Mouse (Mus musculus) urinary bladder, adult 18-20 months (tissue): ENCODE data around the gene Spcs1.

Source experiments
- DNase-seq, 2 experiments: peaks; one replicate each; pipeline ENCODE4 v3.0.0; 2022; ENCODE audit warnings: low spot score in 2 of 2, mixed read lengths in 2 of 2

Gene Spcs1

GRCm38 (mm10) chr14:31001307-31002205 lies at the start of gene Spcs1, which contains the start of gene Glt8d1:
TSS of gene Spcs1 (minus strand) at chr14:31001672.
TSS of gene Glt8d1 (plus strand) at chr14:31001400.
- DNase-seq = peak; percentile 79 to 97

- DNase-seq = no peak
Observed at GRCm38 (mm10) chr14:31045817-31046216, 44.3 kb upstream of the Spcs1 start.

GRCm38 (mm10) chr14:31045296-31045695 lies 43.8 kb upstream of the Spcs1 start:
- no peak for DNase-seq

- no peak for DNase-seq
Observed at GRCm38 (mm10) chr14:31025785-31026184, 24.3 kb upstream of the Spcs1 start.

GRCm38 (mm10) chr14:31022579-31022978 lies 21.1 kb upstream of the Spcs1 start:
- no peak for DNase-seq

- DNase-seq = peak in 1 of 2 experiments; percentile 55
Observed at GRCm38 (mm10) chr14:31019331-31020205, 18.1 kb upstream of the Spcs1 start.

- DNase-seq = peak; percentile 91 to 94
Observed at GRCm38 (mm10) chr14:31018860-31019291, 17.4 kb upstream of the Spcs1 start, which contains the start of the genes Pbrm1 and Gnl3. TSS of gene Pbrm1 (plus strand) at chr14:31019138. TSS of gene Gnl3 (minus strand) at chr14:31019152.

GRCm38 (mm10) chr14:31017854-31018253 lies 16.4 kb upstream of the Spcs1 start:
- DNase-seq = no peak

GRCm38 (mm10) chr14:31016063-31016462 lies 14.6 kb upstream of the Spcs1 start:
- no peak for DNase-seq

GRCm38 (mm10) chr14:31013928-31014327 lies 12.5 kb upstream of the Spcs1 start:
- no peak for DNase-seq

- no peak for DNase-seq
Observed at GRCm38 (mm10) chr14:31011588-31011987, 10.1 kb upstream of the Spcs1 start.

GRCm38 (mm10) chr14:31006779-31007178 lies 5.3 kb upstream of the Spcs1 start:
- DNase-seq = no peak

- no peak for DNase-seq
Observed at GRCm38 (mm10) chr14:31004527-31004926, 3.1 kb upstream of the Spcs1 start.

- no peak for DNase-seq
Observed at GRCm38 (mm10) chr14:31000816-31001306, 611 bp downstream of the Spcs1 start.

GRCm38 (mm10) chr14:31000356-31000755 lies 1.1 kb downstream of the Spcs1 start:
- DNase-seq = no peak

GRCm38 (mm10) chr14:30996417-30996816 lies 5.1 kb downstream of the Spcs1 start:
- no peak for DNase-seq

GRCm38 (mm10) chr14:30976222-30976621 lies 25.2 kb downstream of the Spcs1 start:
- DNase-seq = no peak

GRCm38 (mm10) chr14:30974204-30974603 lies 27.3 kb downstream of the Spcs1 start:
- DNase-seq = peak in 1 of 2 experiments; percentile 43

- DNase-seq = no peak
Observed at GRCm38 (mm10) chr14:30960366-30960765, 41.1 kb downstream of the Spcs1 start.

- DNase-seq = no peak
Observed at GRCm38 (mm10) chr14:30959031-30959430, 42.4 kb downstream of the Spcs1 start.

- DNase-seq = no peak
Observed at GRCm38 (mm10) chr14:30958517-30958916, 43.0 kb downstream of the Spcs1 start.
